Mouse (Mus musculus): ENCODE data around the gene Zrsr1. TPM values are rescaled to one million over a fixed set of nuclear protein-coding genes. Genes with fewer than 3 reads are reported as not detected.

Zrsr1 gene
- polyA plus RNA-seq, 1 experiment from 2014 or later, result 1.8 TPM

GRCm38 (mm10) chr11:22973599-22973998 is 1.8 kb downstream of the Zrsr1 start:
- no peak for ATAC-seq (ENCODE audit: extremely low read depth, insufficient number of reproducible peaks, low FRiP score, low TSS enrichment)
- H3K27ac ChIP-seq (replicated peaks), result peak overlapping the region; percentile 80
- peaks cover 65% of the 10 kb centered on the region for H3K36me3 ChIP-seq

GRCm38 (mm10) chr11:22978215-22978614 is 6.4 kb downstream of the Zrsr1 start:
- no peak overlapping the region for H3K4me2 ChIP-seq

More at GRCm38 (mm10) chr11:22973599-22973998, 1.8 kb downstream of the Zrsr1 start:
- peaks cover 27% of the 10 kb centered on the region for H3K4me1 ChIP-seq
- H3K9me3 ChIP-seq, result peaks cover 31% of the 10 kb centered on the region
- peak overlapping the region; percentile 83 for H3K9ac ChIP-seq
- WGBS, result 55% methylated on average over 14 of the region's 14 CpGs
- peak overlapping the region; percentile 64 for H3K4me3 ChIP-seq
- peak overlapping the region; percentile 74 for H3K4me2 ChIP-seq
- H3K27me3 ChIP-seq (replicated peaks), result no peaks in the 10 kb centered on the region

GRCm38 (mm10) chr11:22978711-22979110 is 6.9 kb downstream of the Zrsr1 start:
- no peak for ATAC-seq (ENCODE audit: extremely low read depth, insufficient number of reproducible peaks, low FRiP score, low TSS enrichment)
- H3K4me3 ChIP-seq, result no peak overlapping the region
- H3K27ac ChIP-seq (replicated peaks), result no peak overlapping the region
- H3K9ac ChIP-seq, result no peak overlapping the region
- H3K4me2 ChIP-seq, result no peak overlapping the region
- no peaks in the 10 kb centered on the region for H3K27me3 ChIP-seq (replicated peaks)
- no peaks in the 10 kb centered on the region for H3K9me3 ChIP-seq
- peaks cover 41% of the 10 kb centered on the region for H3K36me3 ChIP-seq
- WGBS, result 73% methylated on average over 1 of the region's 1 CpGs
- peaks cover 42% of the 10 kb centered on the region for H3K4me1 ChIP-seq

More at GRCm38 (mm10) chr11:22978215-22978614, 6.4 kb downstream of the Zrsr1 start:
- Histone ChIP-seq H3K36me3 (peaks cover 46% of the 10 kb centered on the region), H3K9ac (no peak overlapping the region), H3K27me3 (replicated peaks) (no peaks in the 10 kb centered on the region), H3K4me3 (no peak overlapping the region), H3K27ac (replicated peaks) (no peak overlapping the region), H3K9me3 (peaks cover 4% of the 10 kb centered on the region), H3K4me1 (peaks cover 42% of the 10 kb centered on the region)
- 80% methylated on average over 3 of the region's 3 CpGs for WGBS
- ATAC-seq (ENCODE audit: extremely low read depth, insufficient number of reproducible peaks, low FRiP score, low TSS enrichment), result no peak

GRCm38 (mm10) chr11:22979221-22979620 is 7.4 kb downstream of the Zrsr1 start:
- Histone ChIP-seq H3K4me2 (no peak overlapping the region), H3K4me1 (peaks cover 38% of the 10 kb centered on the region), H3K36me3 (peaks cover 36% of the 10 kb centered on the region), H3K9ac (no peak overlapping the region), H3K27me3 (replicated peaks) (no peaks in the 10 kb centered on the region), H3K27ac (replicated peaks) (no peak overlapping the region), H3K4me3 (no peak overlapping the region), H3K9me3 (no peaks in the 10 kb centered on the region)
- ATAC-seq (ENCODE audit: extremely low read depth, insufficient number of reproducible peaks, low FRiP score, low TSS enrichment), result no peak
- WGBS, result 76% methylated on average over 1 of the region's 1 CpGs

- H3K4me2 ChIP-seq, result peak overlapping the region; percentile 76
- peak overlapping the region; percentile 97 for H3K27ac ChIP-seq (replicated peaks)
- 31% methylated on average over 4 of the region's 4 CpGs for WGBS
- no peaks in the 10 kb centered on the region for H3K9me3 ChIP-seq
- no peak for ATAC-seq (ENCODE audit: extremely low read depth, insufficient number of reproducible peaks, low FRiP score, low TSS enrichment)
- no peaks in the 10 kb centered on the region for H3K27me3 ChIP-seq (replicated peaks)
- H3K36me3 ChIP-seq, result peaks cover 30% of the 10 kb centered on the region
- peak overlapping the region; percentile 68 for H3K4me3 ChIP-seq
- H3K4me1 ChIP-seq, result peaks cover 25% of the 10 kb centered on the region
- H3K9ac ChIP-seq, result peak overlapping the region; percentile 82
Observed at GRCm38 (mm10) chr11:22981041-22981440, 9.2 kb downstream of the Zrsr1 start.

- 2% methylated on average over 12 of the region's 12 CpGs for WGBS
- peak; percentile 32; the same call in 1 of the 2 replicates for ATAC-seq (ENCODE audit: extremely low read depth, insufficient number of reproducible peaks, low FRiP score, low TSS enrichment)
- Histone ChIP-seq H3K9me3 (no peaks in the 10 kb centered on the region), H3K9ac (peak overlapping the region; percentile 82), H3K27ac (replicated peaks) (peak overlapping the region; percentile 97), H3K4me2 (peak overlapping the region; percentile 76), H3K27me3 (replicated peaks) (no peaks in the 10 kb centered on the region), H3K4me3 (peak overlapping the region; percentile 68), H3K36me3 (peaks cover 25% of the 10 kb centered on the region), H3K4me1 (peaks cover 20% of the 10 kb centered on the region)
Observed at GRCm38 (mm10) chr11:22981543-22981950, 9.7 kb downstream of the Zrsr1 start.

- WGBS, result 3% methylated on average over 42 of the region's 42 CpGs
- ATAC-seq (ENCODE audit: extremely low read depth, insufficient number of reproducible peaks, low FRiP score, low TSS enrichment), result peak; percentile 87
- Histone ChIP-seq H3K9me3 (no peaks in the 10 kb centered on the region), H3K4me2 (peak within 1 kb of the TSS; percentile 76), H3K36me3 (peaks cover 19% of the 10 kb centered on the region), H3K9ac (peak within 1 kb of the TSS; percentile 82), H3K4me1 (peaks cover 15% of the 10 kb centered on the region), H3K27me3 (replicated peaks) (no peaks in the 10 kb centered on the region), H3K4me3 (peak within 1 kb of the TSS; percentile 68), H3K27ac (replicated peaks) (peak within 1 kb of the TSS; percentile 97)
Observed at GRCm38 (mm10) chr11:22981984-22982757, 10.4 kb downstream of the Zrsr1 start, which contains the start of the genes Gm28048 and Commd1. TSS of gene Gm28048 (minus strand) at chr11:22982090. TSS of gene Commd1 (minus strand) at chr11:22982382.

GRCm38 (mm10) chr11:22982846-22983245 is 11.0 kb downstream of the Zrsr1 start:
- Histone ChIP-seq H3K27me3 (replicated peaks) (no peaks in the 10 kb centered on the region), H3K9me3 (no peaks in the 10 kb centered on the region), H3K4me2 (peak overlapping the region; percentile 76), H3K36me3 (peaks cover 12% of the 10 kb centered on the region), H3K9ac (no peak overlapping the region), H3K4me3 (no peak overlapping the region), H3K4me1 (peaks cover 15% of the 10 kb centered on the region), H3K27ac (replicated peaks) (no peak overlapping the region)
- WGBS, result 70% methylated on average over 6 of the region's 6 CpGs
- ATAC-seq (ENCODE audit: extremely low read depth, insufficient number of reproducible peaks, low FRiP score, low TSS enrichment), result no peak

GRCm38 (mm10) chr11:22985510-22985909 is 13.7 kb downstream of the Zrsr1 start:
- no peaks in the 10 kb centered on the region for H3K27me3 ChIP-seq (replicated peaks)
- ATAC-seq (ENCODE audit: extremely low read depth, insufficient number of reproducible peaks, low FRiP score, low TSS enrichment), result no peak
- H3K4me2 ChIP-seq, result no peak overlapping the region
- no peak overlapping the region for H3K9ac ChIP-seq
- H3K27ac ChIP-seq (replicated peaks), result no peak overlapping the region
- peaks cover 10% of the 10 kb centered on the region for H3K4me1 ChIP-seq
- 71% methylated on average over 3 of the region's 3 CpGs for WGBS
- H3K9me3 ChIP-seq, result no peaks in the 10 kb centered on the region
- no peaks in the 10 kb centered on the region for H3K36me3 ChIP-seq
- H3K4me3 ChIP-seq, result no peak overlapping the region

GRCm38 (mm10) chr11:22987357-22987756 is 15.6 kb downstream of the Zrsr1 start:
- no peak for ATAC-seq (ENCODE audit: extremely low read depth, insufficient number of reproducible peaks, low FRiP score, low TSS enrichment)
- Histone ChIP-seq H3K4me3 (no peak overlapping the region), H3K4me1 (peaks cover 12% of the 10 kb centered on the region), H3K9me3 (no peaks in the 10 kb centered on the region), H3K4me2 (no peak overlapping the region), H3K9ac (no peak overlapping the region), H3K36me3 (no peaks in the 10 kb centered on the region), H3K27ac (replicated peaks) (no peak overlapping the region), H3K27me3 (replicated peaks) (no peaks in the 10 kb centered on the region)
- WGBS, result 47% methylated on average over 2 of the region's 2 CpGs

- Histone ChIP-seq H3K4me2 (peak overlapping the region; percentile 96), H3K27ac (replicated peaks) (peak overlapping the region; percentile 92), H3K36me3 (peaks cover 16% of the 10 kb centered on the region), H3K9me3 (no peaks in the 10 kb centered on the region), H3K27me3 (replicated peaks) (no peaks in the 10 kb centered on the region), H3K9ac (peak overlapping the region; percentile 96), H3K4me1 (peaks cover 13% of the 10 kb centered on the region), H3K4me3 (peak overlapping the region; percentile 77)
- WGBS, result 52% methylated on average over 1 of the region's 1 CpGs
- ATAC-seq (ENCODE audit: extremely low read depth, insufficient number of reproducible peaks, low FRiP score, low TSS enrichment), result no peak
Observed at GRCm38 (mm10) chr11:22989786-22990185, 18.0 kb downstream of the Zrsr1 start.

Data from heart, embryonic 13.5 days (tissue).